Mouse (Mus musculus) embryonic facial prominence, embryonic 14.5 days (tissue): ENCODE measurements at regions not wholly inside any gene's neighbourhood (a gene's known extent, or its start where the extent isn't known, plus 50 kb on each side); places are given as distances from the start of the nearest gene placed in this dataset.

ENCODE experiments used
- ATAC-seq: fragments of 200-750 bp; cut with Nextera tagmentation; 2 replicates; pipeline ENCODE4 v1.8.0; 2017; ENCODE audit warnings: low read depth, moderate number of reproducible peaks, moderate TSS enrichment
- DNase-seq: peaks from one replicate; pipeline ENCODE4 v3.0.0-alpha.2; 2015; ENCODE audit warnings: low spot score
- H3K27ac ChIP-seq: fragments of 300-500 bp; sonication (generic); replicated peaks from 2 replicates; pipeline ENCODE4 v1.5.1; 2014; ENCODE audit warnings: low read depth, mild to moderate bottlenecking, low read length, moderate library complexity
- H3K27me3 ChIP-seq: fragments of 300-500 bp; sonication (generic); replicated peaks from 2 replicates; pipeline ENCODE4 v1.6.1; 2014; ENCODE audit warnings: low read length; ENCODE audit not compliant: control insufficient read depth, insufficient read depth
- H3K36me3 ChIP-seq: fragments of 300-500 bp; sonication (generic); 2 replicates; pipeline ENCODE4 v1.6.1; 2014; ENCODE audit warnings: low read length, mixed read lengths; ENCODE audit not compliant: control insufficient read depth, insufficient read depth
- H3K4me1 ChIP-seq: fragments of 300-500 bp; sonication (generic); 2 replicates; pipeline ENCODE4 v1.6.1; 2014; ENCODE audit warnings: antibody characterized with exemption, low read length; ENCODE audit not compliant: control insufficient read depth, insufficient read depth
- H3K4me2 ChIP-seq: fragments of 300-500 bp; sonication (generic); 2 replicates; pipeline ENCODE4 v1.6.1; 2014; ENCODE audit warnings: low read depth, mild to moderate bottlenecking, low read length, moderate library complexity, mixed read lengths
- H3K4me3 ChIP-seq: fragments of 300-500 bp; sonication (generic); 2 replicates; pipeline ENCODE4 v1.5.1; 2014; ENCODE audit warnings: low read depth, mild to moderate bottlenecking, low read length
- H3K9ac ChIP-seq: fragments of 300-500 bp; sonication (generic); 2 replicates; pipeline ENCODE4 v1.6.1; 2014; ENCODE audit warnings: low read depth, mild to moderate bottlenecking, low read length, moderate library complexity, mixed read lengths
- H3K9me3 ChIP-seq: fragments of 300-500 bp; sonication (generic); 2 replicates; pipeline ENCODE4 v1.6.1; 2016; ENCODE audit warnings: low read length; ENCODE audit not compliant: control insufficient read depth
- WGBS: fragments of 180-500 bp; shearing (Covaris S2); extraction: QIAGEN DNeasy Blood & Tissue Kit; methylation state at CpG from one replicate; pipeline ENCODE4 v1.1.7; 2014; 5-methylcytosine and 5-hydroxymethylcytosine counted together

DNA sequence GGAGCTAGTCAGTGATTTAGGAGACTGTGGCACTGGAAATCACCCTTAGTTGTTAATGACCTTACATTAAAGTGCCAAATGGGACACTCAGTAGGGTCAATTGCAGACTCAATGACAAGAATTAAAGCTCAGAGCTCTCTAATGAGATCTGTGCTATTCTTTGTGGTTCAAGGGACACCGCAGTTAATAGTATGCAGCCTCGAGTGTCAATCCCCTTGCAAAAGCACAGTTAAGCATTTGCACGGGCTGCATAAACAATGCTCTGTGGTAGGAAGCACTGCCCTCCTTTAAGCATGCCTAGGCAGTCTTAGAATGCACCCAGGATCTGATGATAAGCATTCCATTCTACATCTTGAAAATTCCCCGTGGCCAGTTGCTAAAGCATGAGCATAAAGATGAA, 221.5 kb downstream of the Nova1 start:
- no peak overlapping the region for H3K4me2 ChIP-seq
- no peaks in the 10 kb centered on the region for H3K4me1 ChIP-seq
- H3K27me3 ChIP-seq = no peaks in the 10 kb centered on the region
- ATAC-seq (no peak), DNase-seq (no peak)
- H3K9ac ChIP-seq = no peak overlapping the region
- WGBS = 46% methylated on average over 4 of the region's 4 CpGs
- no peaks in the 10 kb centered on the region for H3K9me3 ChIP-seq
- H3K27ac ChIP-seq = no peak overlapping the region
- no peak overlapping the region for H3K4me3 ChIP-seq
- no peaks in the 10 kb centered on the region for H3K36me3 ChIP-seq

DNA sequence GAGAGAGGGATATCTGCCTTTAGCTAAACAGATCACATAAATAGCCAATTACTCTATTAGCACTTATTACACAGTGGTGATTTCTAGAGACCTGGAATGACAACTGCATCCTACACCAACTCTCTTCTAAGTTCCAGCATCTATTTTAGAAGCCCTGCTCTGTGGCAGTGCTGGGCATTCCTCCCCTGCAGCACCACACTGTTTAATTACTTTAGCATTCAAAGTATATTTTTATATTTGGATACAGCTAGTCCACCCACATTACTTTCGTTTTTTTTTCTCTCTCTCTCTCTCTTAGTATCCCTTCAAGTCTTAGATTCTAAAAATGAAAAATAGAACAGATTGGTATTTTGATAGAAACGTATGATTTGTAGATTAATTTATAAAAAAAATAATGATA, 250.1 kb downstream of the Nova1 start:
- ATAC-seq (no peak), DNase-seq (no peak)
- no peaks in the 10 kb centered on the region for H3K9me3 ChIP-seq
- no peaks in the 10 kb centered on the region for H3K4me1 ChIP-seq
- H3K4me2 ChIP-seq = no peak overlapping the region
- no peaks in the 10 kb centered on the region for H3K27me3 ChIP-seq
- H3K4me3 ChIP-seq = no peak overlapping the region
- H3K36me3 ChIP-seq = no peaks in the 10 kb centered on the region
- H3K9ac ChIP-seq = no peak overlapping the region
- no peak overlapping the region for H3K27ac ChIP-seq
- WGBS = 56% methylated on average over 2 of the region's 2 CpGs

DNA sequence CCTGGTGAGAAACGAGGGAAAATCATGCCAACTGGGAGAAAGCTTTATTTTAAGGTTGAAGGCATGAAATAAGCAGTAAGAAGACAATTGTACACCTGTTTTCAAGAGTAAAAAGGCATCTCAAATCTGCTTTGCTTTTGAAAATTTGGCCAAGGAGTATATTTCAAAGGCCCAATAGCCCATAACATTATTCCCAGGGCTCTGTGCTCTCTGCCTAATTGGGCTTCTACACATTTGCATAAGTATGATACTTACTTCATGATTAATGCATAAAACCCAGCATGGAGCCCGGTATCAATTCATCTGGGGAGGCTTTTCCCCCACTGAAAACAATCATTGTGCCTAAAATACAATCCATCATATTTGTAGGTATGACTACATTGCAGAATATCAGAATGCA, 252.4 kb downstream of the Nova1 start:
- H3K36me3 ChIP-seq = no peaks in the 10 kb centered on the region
- no peak overlapping the region for H3K4me3 ChIP-seq
- H3K27ac ChIP-seq = no peak overlapping the region
- H3K27me3 ChIP-seq = no peaks in the 10 kb centered on the region
- H3K4me2 ChIP-seq = no peak overlapping the region
- no peak overlapping the region for H3K9ac ChIP-seq
- H3K9me3 ChIP-seq = no peaks in the 10 kb centered on the region
- ATAC-seq = no peak
- 49% methylated on average over 2 of the region's 2 CpGs for WGBS
- H3K4me1 ChIP-seq = no peaks in the 10 kb centered on the region
- no peak for DNase-seq

GRCm38 (mm10) chr12:46520942-46521341, 297.8 kb downstream of the Nova1 start:
- no peak overlapping the region for H3K9ac ChIP-seq
- no peaks in the 10 kb centered on the region for H3K9me3 ChIP-seq
- WGBS = 22% methylated on average over 3 of the region's 3 CpGs
- DNase-seq = no peak
- H3K36me3 ChIP-seq = no peaks in the 10 kb centered on the region
- no peak overlapping the region for H3K4me2 ChIP-seq
- H3K4me3 ChIP-seq = no peak overlapping the region
- no peaks in the 10 kb centered on the region for H3K27me3 ChIP-seq
- no peak overlapping the region for H3K27ac ChIP-seq
- H3K4me1 ChIP-seq = no peaks in the 10 kb centered on the region
- no peak for ATAC-seq

DNA sequence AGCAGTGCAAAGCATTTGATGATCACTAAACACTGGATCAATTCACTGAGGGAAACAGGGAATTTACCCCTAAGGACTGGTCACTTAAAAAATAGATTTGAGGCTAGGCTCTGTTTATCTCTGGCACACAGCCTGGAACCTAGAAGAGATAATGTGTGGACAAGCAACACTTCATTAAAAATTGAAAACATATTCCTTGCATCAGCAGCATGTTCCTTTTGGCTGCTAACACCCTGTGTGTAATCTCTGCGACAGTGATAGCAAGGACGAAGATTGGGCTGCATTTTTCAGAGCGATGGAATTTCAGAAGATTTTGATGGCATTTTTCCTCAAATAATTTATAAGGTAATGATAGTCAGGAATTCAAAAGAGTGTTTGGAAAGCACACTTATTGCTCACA, 310.9 kb downstream of the Nova1 start:
- DNase-seq (no peak), ATAC-seq (no peak)
- Histone ChIP-seq H3K9ac (no peak overlapping the region), H3K4me2 (no peak overlapping the region), H3K4me1 (no peaks in the 10 kb centered on the region), H3K9me3 (no peaks in the 10 kb centered on the region), H3K36me3 (no peaks in the 10 kb centered on the region), H3K27me3 (no peaks in the 10 kb centered on the region), H3K4me3 (no peak overlapping the region), H3K27ac (no peak overlapping the region)
- WGBS = 75% methylated on average over 3 of the region's 3 CpGs

GRCm38 (mm10) chr12:46492465-46492864, 326.3 kb downstream of the Nova1 start:
- Histone ChIP-seq H3K4me2 (no peak overlapping the region), H3K27ac (no peak overlapping the region), H3K27me3 (no peaks in the 10 kb centered on the region), H3K36me3 (no peaks in the 10 kb centered on the region), H3K9ac (no peak overlapping the region), H3K9me3 (no peaks in the 10 kb centered on the region), H3K4me1 (no peaks in the 10 kb centered on the region), H3K4me3 (no peak overlapping the region)
- DNase-seq (no peak), ATAC-seq (no peak)
- 88% methylated on average over 6 of the region's 6 CpGs for whole genome bisulfite sequencing

DNA sequence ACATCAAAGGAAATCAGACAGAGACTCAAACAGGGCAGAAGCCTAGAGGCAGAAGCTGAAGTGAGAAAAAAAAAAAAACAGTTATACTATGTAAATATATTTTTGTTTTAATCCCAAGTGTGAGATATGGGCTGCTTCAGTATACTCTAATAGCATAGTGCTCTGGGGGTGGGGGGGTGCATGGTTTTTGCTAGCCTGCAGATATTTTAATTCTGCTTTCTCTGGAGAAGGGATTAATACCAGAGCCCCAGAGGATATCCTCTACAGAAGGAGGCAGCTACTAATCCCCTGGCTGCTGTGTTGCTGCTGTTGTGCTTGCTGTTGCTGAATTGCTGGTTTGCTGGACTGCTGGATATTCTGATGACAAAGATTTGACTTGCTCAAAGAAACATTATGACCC, 367.8 kb downstream of the Nova1 start:
- no peak overlapping the region for H3K9ac ChIP-seq
- no peaks in the 10 kb centered on the region for H3K9me3 ChIP-seq
- no peak for DNase-seq
- H3K27me3 ChIP-seq = no peaks in the 10 kb centered on the region
- no peak overlapping the region for H3K27ac ChIP-seq
- no peaks in the 10 kb centered on the region for H3K36me3 ChIP-seq
- no peak for ATAC-seq
- H3K4me1 ChIP-seq = no peaks in the 10 kb centered on the region
- H3K4me2 ChIP-seq = no peak overlapping the region
- H3K4me3 ChIP-seq = no peak overlapping the region

GRCm38 (mm10) chr12:46444644-46445313, 373.9 kb downstream of the Nova1 start:
- 83% methylated on average over 7 of the region's 7 CpGs for WGBS
- Histone ChIP-seq H3K4me1 (no peaks in the 10 kb centered on the region), H3K27me3 (no peaks in the 10 kb centered on the region), H3K4me2 (no peak overlapping the region), H3K36me3 (no peaks in the 10 kb centered on the region), H3K9me3 (no peaks in the 10 kb centered on the region), H3K9ac (no peak overlapping the region), H3K4me3 (no peak overlapping the region), H3K27ac (no peak overlapping the region)
- ATAC-seq (no peak), DNase-seq (no peak)

- WGBS = 83% methylated on average over 4 of the region's 4 CpGs
- no peak overlapping the region for H3K4me3 ChIP-seq
- no peaks in the 10 kb centered on the region for H3K9me3 ChIP-seq
Observed at GRCm38 (mm10) chr12:46419591-46419990, 399.1 kb downstream of the Nova1 start.

More at GRCm38 (mm10) chr12:46419591-46419990, 399.1 kb downstream of the Nova1 start:
- no peak overlapping the region for H3K4me2 ChIP-seq
- no peaks in the 10 kb centered on the region for H3K36me3 ChIP-seq
- no peak for DNase-seq
- H3K27me3 ChIP-seq = no peaks in the 10 kb centered on the region
- no peak overlapping the region for H3K27ac ChIP-seq
- no peaks in the 10 kb centered on the region for H3K4me1 ChIP-seq
- no peak overlapping the region for H3K9ac ChIP-seq
- ATAC-seq = no peak
